Mouse (Mus musculus): ENCODE data around the gene Rpgrip1l. TPM values are rescaled to one million over a fixed set of nuclear protein-coding genes. Genes with fewer than 3 reads are reported as not detected.

Gene Rpgrip1l
- polyA plus RNA-seq, 1 experiment from 2014 or later, result 14.7 TPM

GRCm38 (mm10) chr8:91295786-91296185 is 17.3 kb downstream of the Rpgrip1l start:
- DNase-seq (ENCODE audit: low spot score) (no peak), ATAC-seq (no peak)
- Histone ChIP-seq H3K27ac (ENCODE audit: low read depth, low read length) (no peak overlapping the region), H3K9ac (ENCODE audit: low read length) (no peak overlapping the region), H3K9me3 (replicated peaks; ENCODE audit: control insufficient read depth, low read length) (no peaks in the 10 kb centered on the region), H3K27me3 (replicated peaks; ENCODE audit: control insufficient read depth, insufficient read depth, low read length) (no peaks in the 10 kb centered on the region), H3K36me3 (ENCODE audit: control insufficient read depth, insufficient read depth, low read length) (0 out of 2 replicates have a peak, but pooled peaks cover 15% of the 10 kb centered on the region), H3K4me2 (ENCODE audit: low read length) (no peak overlapping the region), H3K4me1 (ENCODE audit: control insufficient read depth, insufficient read depth, low read length) (no peaks in the 10 kb centered on the region), H3K4me3 (ENCODE audit: low read depth, low read length) (no peak overlapping the region)
- WGBS, result 92% methylated on average over 5 of the region's 5 CpGs

- 85% methylated on average over 4 of the region's 4 CpGs for WGBS
- H3K4me1 ChIP-seq (ENCODE audit: control insufficient read depth, insufficient read depth, low read length), result no peaks in the 10 kb centered on the region
These were observed 22.5 kb downstream of the Rpgrip1l start for GRCm38 (mm10) chr8:91290576-91290975.

GRCm38 (mm10) chr8:91286237-91286636 is 26.8 kb downstream of the Rpgrip1l start:
- H3K9ac ChIP-seq (ENCODE audit: low read length), result no peak overlapping the region
- WGBS, result 76% methylated on average over 8 of the region's 8 CpGs
- H3K27ac ChIP-seq (ENCODE audit: low read depth, low read length), result no peak overlapping the region
- H3K4me2 ChIP-seq (ENCODE audit: low read length), result no peak overlapping the region
- peaks cover 5% of the 10 kb centered on the region; the same call in 1 of the 2 replicates for H3K36me3 ChIP-seq (ENCODE audit: control insufficient read depth, insufficient read depth, low read length)
- no peaks in the 10 kb centered on the region for H3K9me3 ChIP-seq (replicated peaks; ENCODE audit: control insufficient read depth, low read length)
- ATAC-seq, result no peak
- no peak overlapping the region for H3K4me3 ChIP-seq (ENCODE audit: low read depth, low read length)
- no peak for DNase-seq (ENCODE audit: low spot score)
- no peaks in the 10 kb centered on the region for H3K4me1 ChIP-seq (ENCODE audit: control insufficient read depth, insufficient read depth, low read length)
- H3K27me3 ChIP-seq (replicated peaks; ENCODE audit: control insufficient read depth, insufficient read depth, low read length), result no peaks in the 10 kb centered on the region

More at GRCm38 (mm10) chr8:91290576-91290975, 22.5 kb downstream of the Rpgrip1l start:
- Histone ChIP-seq H3K27ac (ENCODE audit: low read depth, low read length) (no peak overlapping the region), H3K9ac (ENCODE audit: low read length) (no peak overlapping the region), H3K27me3 (replicated peaks; ENCODE audit: control insufficient read depth, insufficient read depth, low read length) (no peaks in the 10 kb centered on the region), H3K36me3 (ENCODE audit: control insufficient read depth, insufficient read depth, low read length) (peaks cover 5% of the 10 kb centered on the region; the same call in 1 of the 2 replicates), H3K4me3 (ENCODE audit: low read depth, low read length) (no peak overlapping the region), H3K9me3 (replicated peaks; ENCODE audit: control insufficient read depth, low read length) (no peaks in the 10 kb centered on the region), H3K4me2 (ENCODE audit: low read length) (no peak overlapping the region)
- ATAC-seq (no peak), DNase-seq (ENCODE audit: low spot score) (no peak)

- Histone ChIP-seq H3K27ac (ENCODE audit: low read depth, low read length) (no peak overlapping the region), H3K4me1 (ENCODE audit: control insufficient read depth, insufficient read depth, low read length) (no peaks in the 10 kb centered on the region), H3K4me2 (ENCODE audit: low read length) (no peak overlapping the region), H3K9me3 (replicated peaks; ENCODE audit: control insufficient read depth, low read length) (no peaks in the 10 kb centered on the region), H3K4me3 (ENCODE audit: low read depth, low read length) (no peak overlapping the region), H3K9ac (ENCODE audit: low read length) (no peak overlapping the region), H3K27me3 (replicated peaks; ENCODE audit: control insufficient read depth, insufficient read depth, low read length) (no peaks in the 10 kb centered on the region), H3K36me3 (ENCODE audit: control insufficient read depth, insufficient read depth, low read length) (peaks cover 5% of the 10 kb centered on the region; the same call in 1 of the 2 replicates)
- ATAC-seq (0 out of 2 replicates have a peak, but pooled peaks have one; percentile 29), DNase-seq (ENCODE audit: low spot score) (peak; percentile 61)
- WGBS, result 78% methylated on average over 1 of the region's 1 CpGs
These were observed 29.2 kb downstream of the Rpgrip1l start for GRCm38 (mm10) chr8:91283815-91284214.

- DNase-seq (ENCODE audit: low spot score) (peak; percentile 16), ATAC-seq (no peak)
- Histone ChIP-seq H3K4me1 (ENCODE audit: control insufficient read depth, insufficient read depth, low read length) (no peaks in the 10 kb centered on the region), H3K4me2 (ENCODE audit: low read length) (no peak overlapping the region), H3K27ac (ENCODE audit: low read depth, low read length) (no peak overlapping the region), H3K9ac (ENCODE audit: low read length) (no peak overlapping the region), H3K9me3 (replicated peaks; ENCODE audit: control insufficient read depth, low read length) (no peaks in the 10 kb centered on the region), H3K27me3 (replicated peaks; ENCODE audit: control insufficient read depth, insufficient read depth, low read length) (no peaks in the 10 kb centered on the region), H3K4me3 (ENCODE audit: low read depth, low read length) (no peak overlapping the region), H3K36me3 (ENCODE audit: control insufficient read depth, insufficient read depth, low read length) (peaks cover 5% of the 10 kb centered on the region; the same call in 1 of the 2 replicates)
- 80% methylated on average over 5 of the region's 5 CpGs for WGBS
These were observed 30.4 kb downstream of the Rpgrip1l start for GRCm38 (mm10) chr8:91282655-91283054.

- Histone ChIP-seq H3K4me2 (ENCODE audit: low read length) (no peak overlapping the region), H3K36me3 (ENCODE audit: control insufficient read depth, insufficient read depth, low read length) (no peaks in the 10 kb centered on the region), H3K4me3 (ENCODE audit: low read depth, low read length) (no peak overlapping the region), H3K27me3 (replicated peaks; ENCODE audit: control insufficient read depth, insufficient read depth, low read length) (no peaks in the 10 kb centered on the region), H3K9me3 (replicated peaks; ENCODE audit: control insufficient read depth, low read length) (no peaks in the 10 kb centered on the region), H3K4me1 (ENCODE audit: control insufficient read depth, insufficient read depth, low read length) (no peaks in the 10 kb centered on the region), H3K9ac (ENCODE audit: low read length) (no peak overlapping the region), H3K27ac (ENCODE audit: low read depth, low read length) (no peak overlapping the region)
- no peak for DNase-seq (ENCODE audit: low spot score)
- WGBS, result 88% methylated on average over 8 of the region's 8 CpGs
- ATAC-seq, result no peak
These were observed 31.5 kb downstream of the Rpgrip1l start for GRCm38 (mm10) chr8:91281545-91281944.

- ATAC-seq (no peak), DNase-seq (ENCODE audit: low spot score) (no peak)
- Histone ChIP-seq H3K4me2 (ENCODE audit: low read length) (no peak overlapping the region), H3K9ac (ENCODE audit: low read length) (no peak overlapping the region), H3K27ac (ENCODE audit: low read depth, low read length) (no peak overlapping the region), H3K4me3 (ENCODE audit: low read depth, low read length) (no peak overlapping the region), H3K27me3 (replicated peaks; ENCODE audit: control insufficient read depth, insufficient read depth, low read length) (no peaks in the 10 kb centered on the region), H3K4me1 (ENCODE audit: control insufficient read depth, insufficient read depth, low read length) (no peaks in the 10 kb centered on the region), H3K36me3 (ENCODE audit: control insufficient read depth, insufficient read depth, low read length) (no peaks in the 10 kb centered on the region), H3K9me3 (replicated peaks; ENCODE audit: control insufficient read depth, low read length) (no peaks in the 10 kb centered on the region)
- 88% methylated on average over 11 of the region's 11 CpGs for whole genome bisulfite sequencing
These were observed 32.4 kb downstream of the Rpgrip1l start for GRCm38 (mm10) chr8:91280467-91281212.

GRCm38 (mm10) chr8:91278060-91278459 is 35.0 kb downstream of the Rpgrip1l start:
- no peaks in the 10 kb centered on the region for H3K4me1 ChIP-seq (ENCODE audit: control insufficient read depth, insufficient read depth, low read length)
- peak; percentile 17 for DNase-seq (ENCODE audit: low spot score)
- 45% methylated on average over 5 of the region's 5 CpGs for WGBS
- ATAC-seq, result no peak
- no peak overlapping the region for H3K4me3 ChIP-seq (ENCODE audit: low read depth, low read length)
- H3K9me3 ChIP-seq (replicated peaks; ENCODE audit: control insufficient read depth, low read length), result no peaks in the 10 kb centered on the region
- H3K9ac ChIP-seq (ENCODE audit: low read length), result no peak overlapping the region
- H3K27me3 ChIP-seq (replicated peaks; ENCODE audit: control insufficient read depth, insufficient read depth, low read length), result no peaks in the 10 kb centered on the region
- H3K27ac ChIP-seq (ENCODE audit: low read depth, low read length), result 0 out of 2 replicates have a peak overlapping the region, but pooled peaks have one; percentile 3
- H3K4me2 ChIP-seq (ENCODE audit: low read length), result no peak overlapping the region
- peaks cover 7% of the 10 kb centered on the region; the same call in 1 of the 2 replicates for H3K36me3 ChIP-seq (ENCODE audit: control insufficient read depth, insufficient read depth, low read length)

- ATAC-seq, result no peak
- DNase-seq (ENCODE audit: low spot score), result no peak
- H3K4me1 ChIP-seq (ENCODE audit: control insufficient read depth, insufficient read depth, low read length), result no peaks in the 10 kb centered on the region
- no peak overlapping the region for H3K4me3 ChIP-seq (ENCODE audit: low read depth, low read length)
- 99% methylated on average over 2 of the region's 2 CpGs for WGBS
- H3K27ac ChIP-seq (ENCODE audit: low read depth, low read length), result no peak overlapping the region
- no peak overlapping the region for H3K9ac ChIP-seq (ENCODE audit: low read length)
- H3K27me3 ChIP-seq (replicated peaks; ENCODE audit: control insufficient read depth, insufficient read depth, low read length), result no peaks in the 10 kb centered on the region
- no peaks in the 10 kb centered on the region for H3K9me3 ChIP-seq (replicated peaks; ENCODE audit: control insufficient read depth, low read length)
- H3K36me3 ChIP-seq (ENCODE audit: control insufficient read depth, insufficient read depth, low read length), result peaks cover 14% of the 10 kb centered on the region; the same call in 1 of the 2 replicates
- no peak overlapping the region for H3K4me2 ChIP-seq (ENCODE audit: low read length)
These were observed 36.7 kb downstream of the Rpgrip1l start for GRCm38 (mm10) chr8:91276337-91276736.
